Mouse (Mus musculus) midbrain, postnatal 0 days (tissue): ENCODE data around the gene Pnma1. TPM values are rescaled to one million over a fixed set of nuclear protein-coding genes. Genes with fewer than 3 reads are reported as not detected.

Source experiments
- ATAC-seq: fragments of 200-750 bp; cut with Nextera tagmentation; 2 replicates; pipeline ENCODE4 v1.8.0; 2017; ENCODE audit warnings: moderate number of reproducible peaks, mild to moderate bottlenecking, moderate TSS enrichment, moderate library complexity; ENCODE audit not compliant: low FRiP score
- DNase-seq: peaks from one replicate; pipeline ENCODE4 v3.0.0-alpha.2; 2015; ENCODE audit warnings: low spot score
- H3K27ac ChIP-seq: fragments of 300-500 bp; sonication (generic); 2 replicates; pipeline ENCODE4 v1.5.1; 2014; ENCODE audit warnings: low read depth, mild to moderate bottlenecking, low read length, mixed read lengths
- H3K27me3 ChIP-seq: fragments of 300-500 bp; sonication (generic); 2 replicates; pipeline ENCODE4 v1.6.1; 2014; ENCODE audit warnings: low read length, control low read depth, mixed read lengths; ENCODE audit not compliant: insufficient read depth
- H3K36me3 ChIP-seq: fragments of 300-500 bp; sonication (generic); 2 replicates; pipeline ENCODE4 v1.6.1; 2014; ENCODE audit warnings: low read length, control low read depth, mixed read lengths; ENCODE audit not compliant: insufficient read depth
- H3K4me1 ChIP-seq: fragments of 300-500 bp; sonication (generic); 2 replicates; pipeline ENCODE4 v1.6.1; 2014; ENCODE audit warnings: mild to moderate bottlenecking, control low read depth, antibody characterized with exemption, low read length, mixed read lengths; ENCODE audit not compliant: insufficient read depth
- H3K4me2 ChIP-seq: fragments of 300-500 bp; sonication (generic); 2 replicates; pipeline ENCODE4 v1.6.1; 2014; ENCODE audit warnings: low read depth, mild to moderate bottlenecking, low read length, mixed read lengths; ENCODE audit not compliant: poor library complexity, severe bottlenecking
- H3K4me3 ChIP-seq: fragments of 300-500 bp; sonication (generic); 2 replicates; pipeline ENCODE4 v1.5.1; 2014; ENCODE audit warnings: low read depth, mild to moderate bottlenecking, low read length, moderate library complexity
- H3K9ac ChIP-seq: fragments of 300-500 bp; sonication (generic); replicated peaks from 2 replicates; pipeline ENCODE4 v1.6.1; 2014; ENCODE audit warnings: mild to moderate bottlenecking, low read length, moderate library complexity, mixed read lengths; ENCODE audit not compliant: poor library complexity, severe bottlenecking
- H3K9me3 ChIP-seq: fragments of 300-500 bp; sonication (generic); 2 replicates; pipeline ENCODE4 v1.6.1; 2016; ENCODE audit warnings: low read length, control low read depth
- CTCF ChIP-seq: IDR thresholded peaks from 2 replicates; pipeline ENCODE4 v1.5.1; 2016; ENCODE audit warnings: antibody characterized with exemption, mild to moderate bottlenecking
- WGBS: fragments of 180-500 bp; shearing (Covaris S2); extraction: QIAGEN DNeasy Blood & Tissue Kit; methylation state at CpG from one replicate; pipeline ENCODE4 v1.1.7; 2014; 5-methylcytosine and 5-hydroxymethylcytosine counted together
- polyA plus RNA-seq: library from polyadenylated mRNA; unstranded; fragments of >200 nt; fragmentation: Nextera tagmentation; extraction: Ambion mirVana; gene quantifications from 2 replicates; pipeline ENCODE4 v1.2.1, GENCODE M21; 2015
- total RNA-seq: library from RNA; depleted of rRNA; stranded (reverse); fragments of >200 nt; gene quantifications from 2 replicates; pipeline ENCODE4 v1.2.3, GENCODE M21; 2014

The Pnma1 gene
- total and polyA plus RNA-seq, 2 experiments from 2014 or later, result 6.0 to 8.2 TPM

- DNase-seq (peak; percentile 50), ATAC-seq (no peak)
- peaks cover 40% of the 10 kb centered on the region for H3K36me3 ChIP-seq
- no peak for TF ChIP-seq CTCF
- no peak overlapping the region for H3K4me3 ChIP-seq
- H3K9ac ChIP-seq, result no peak overlapping the region
- H3K4me1 ChIP-seq, result no peaks in the 10 kb centered on the region
- no peaks in the 10 kb centered on the region for H3K9me3 ChIP-seq
- 68% methylated on average over 11 of the region's 11 CpGs for WGBS
- H3K4me2 ChIP-seq, result no peak overlapping the region
- no peak overlapping the region for H3K27ac ChIP-seq
- H3K27me3 ChIP-seq, result no peaks in the 10 kb centered on the region
Measured at GRCm38 (mm10) chr12:84154786-84155522, 6.7 kb upstream of the Pnma1 start.

- DNase-seq (no peak), ATAC-seq (no peak)
- Histone ChIP-seq H3K27me3 (no peaks in the 10 kb centered on the region), H3K9ac (no peak overlapping the region), H3K9me3 (no peaks in the 10 kb centered on the region), H3K27ac (no peak overlapping the region), H3K36me3 (peaks cover 28% of the 10 kb centered on the region), H3K4me2 (no peak overlapping the region), H3K4me1 (no peaks in the 10 kb centered on the region), H3K4me3 (no peak overlapping the region)
- 83% methylated on average over 6 of the region's 6 CpGs for WGBS
- no peak for TF ChIP-seq CTCF
Measured at GRCm38 (mm10) chr12:84153414-84153813, 5.1 kb upstream of the Pnma1 start.

- no peaks in the 10 kb centered on the region for H3K27me3 ChIP-seq
- no peak for ATAC-seq
Measured at GRCm38 (mm10) chr12:84152352-84153190, 4.3 kb upstream of the Pnma1 start.

GRCm38 (mm10) chr12:84151911-84152310 lies 3.6 kb upstream of the Pnma1 start:
- H3K4me3 ChIP-seq, result no peak overlapping the region
- H3K27ac ChIP-seq, result no peak overlapping the region
- ATAC-seq (no peak), DNase-seq (no peak)
- no peak overlapping the region for H3K9ac ChIP-seq
- TF ChIP-seq CTCF, result no peak
- 92% methylated on average over 10 of the region's 10 CpGs for WGBS
- H3K27me3 ChIP-seq, result no peaks in the 10 kb centered on the region
- H3K36me3 ChIP-seq, result peaks cover 17% of the 10 kb centered on the region
- H3K4me2 ChIP-seq, result no peak overlapping the region
- no peaks in the 10 kb centered on the region for H3K4me1 ChIP-seq
- H3K9me3 ChIP-seq, result no peaks in the 10 kb centered on the region

More at GRCm38 (mm10) chr12:84152352-84153190, 4.3 kb upstream of the Pnma1 start:
- Histone ChIP-seq H3K4me3 (no peak overlapping the region), H3K27ac (no peak overlapping the region), H3K36me3 (peaks cover 19% of the 10 kb centered on the region), H3K9me3 (no peaks in the 10 kb centered on the region), H3K9ac (no peak overlapping the region), H3K4me1 (no peaks in the 10 kb centered on the region), H3K4me2 (no peak overlapping the region)
- WGBS, result 82% methylated on average over 32 of the region's 32 CpGs
- DNase-seq, result no peak
- TF ChIP-seq CTCF, result no peak

GRCm38 (mm10) chr12:84150976-84151375 lies 2.7 kb upstream of the Pnma1 start:
- no peak overlapping the region for H3K9ac ChIP-seq
- peaks cover 10% of the 10 kb centered on the region for H3K36me3 ChIP-seq
- no peak for ATAC-seq
- H3K4me1 ChIP-seq, result no peaks in the 10 kb centered on the region
- 71% methylated on average over 6 of the region's 6 CpGs for WGBS
- H3K4me2 ChIP-seq, result no peak overlapping the region
- H3K9me3 ChIP-seq, result no peaks in the 10 kb centered on the region
- no peak overlapping the region for H3K27ac ChIP-seq
- no peak for DNase-seq
- H3K4me3 ChIP-seq, result no peak overlapping the region
- TF ChIP-seq CTCF, result no peak
- no peaks in the 10 kb centered on the region for H3K27me3 ChIP-seq

- no peaks in the 10 kb centered on the region for H3K4me1 ChIP-seq
- WGBS, result 53% methylated on average over 15 of the region's 15 CpGs
- ATAC-seq (no peak), DNase-seq (no peak)
- H3K4me3 ChIP-seq, result no peak overlapping the region
- 0 out of 2 replicates have a peak overlapping the region, but pooled peaks have one; percentile 19 for H3K9ac ChIP-seq
- H3K36me3 ChIP-seq, result peaks cover 10% of the 10 kb centered on the region
- TF ChIP-seq CTCF, result no peak
- no peaks in the 10 kb centered on the region for H3K27me3 ChIP-seq
- no peak overlapping the region for H3K27ac ChIP-seq
- H3K9me3 ChIP-seq, result no peaks in the 10 kb centered on the region
- no peak overlapping the region; the same call in 1 of the 2 replicates for H3K4me2 ChIP-seq
Measured at GRCm38 (mm10) chr12:84149971-84150370, 1.7 kb upstream of the Pnma1 start.
